Mouse (Mus musculus): Measurements from ENCODE around the gene Zfp385b.

- TF ChIP-seq CTCF (IDR thresholded peaks at IDR 0.05; ENCODE audit: extremely low read depth, insufficient read depth, low read length) (no peak), POLR2A (IDR thresholded peaks at IDR 0.05; ENCODE audit: extremely low read depth, insufficient read depth, low read length) (no peak)
These were observed 130.8 kb downstream of the Zfp385b start for GRCm38 (mm10) chr2:77688651-77689050.

Measured in cortical plate, adult 2 months (tissue).